Mouse (Mus musculus): ENCODE results near the gene Syt7. TPM values are rescaled to one million over a fixed set of nuclear protein-coding genes. Genes with fewer than 3 reads are reported as not detected.
A peak's percentile ranks its signal among the peaks of the same experiment; 100 is the strongest.

The Syt7 gene
- total RNA-seq, 2 experiments from 2014 or later: 326 to 329 TPM

GRCm38 (mm10) chr19:10359105-10359946 lies 29.6 kb upstream of the Syt7 start:
- Histone ChIP-seq H3K4me3 (no peak overlapping the region), H3K27ac (no peak overlapping the region)
- no peak for TF ChIP-seq CTCF (IDR thresholded peaks at IDR 0.05)
- intact Hi-C loops (cut with DNase I): no loop called here
- DNase-seq (ENCODE audit: extremely low spot score in 1 of 2, low spot score in 2 of 2): no peak

GRCm38 (mm10) chr19:10362473-10363129 lies 26.3 kb upstream of the Syt7 start:
- TF ChIP-seq CTCF (IDR thresholded peaks at IDR 0.05): no peak
- intact Hi-C loops (cut with DNase I): no loop called here
- H3K4me3 ChIP-seq: no peak overlapping the region
- H3K27ac ChIP-seq: no peak overlapping the region
- peak in 1 of 2 experiments; percentile 52 for DNase-seq (ENCODE audit: extremely low spot score in 1 of 2, low spot score in 2 of 2)

- intact Hi-C loops (cut with DNase I): no loop called here
- Histone ChIP-seq H3K27ac (no peak overlapping the region), H3K4me3 (no peak overlapping the region)
- no peak for TF ChIP-seq CTCF (IDR thresholded peaks at IDR 0.05)
- DNase-seq (ENCODE audit: extremely low spot score in 1 of 2, low spot score in 2 of 2): no peak
Observed at GRCm38 (mm10) chr19:10363869-10364268, 25.0 kb upstream of the Syt7 start.

- DNase-seq (ENCODE audit: extremely low spot score in 1 of 2, low spot score in 2 of 2): no peak
- H3K4me3 ChIP-seq: no peak overlapping the region
- intact Hi-C loops (cut with DNase I): no loop called here
- H3K27ac ChIP-seq: no peak overlapping the region
- TF ChIP-seq CTCF (IDR thresholded peaks at IDR 0.05): no peak
Observed at GRCm38 (mm10) chr19:10366116-10366845, 22.6 kb upstream of the Syt7 start.

- peak; percentile 70 to 79 for DNase-seq (ENCODE audit: extremely low spot score in 1 of 2, low spot score in 2 of 2)
- intact Hi-C loops (cut with DNase I): no loop called here
- no peak overlapping the region for H3K4me3 ChIP-seq
- TF ChIP-seq CTCF (IDR thresholded peaks at IDR 0.05): no peak
- H3K27ac ChIP-seq: peak overlapping the region; percentile 44
Observed at GRCm38 (mm10) chr19:10367802-10368201, 21.1 kb upstream of the Syt7 start.

GRCm38 (mm10) chr19:10369936-10370335 lies 19.0 kb upstream of the Syt7 start:
- intact Hi-C loops (cut with DNase I): no loop called here
- Histone ChIP-seq H3K4me3 (no peak overlapping the region), H3K27ac (no peak overlapping the region)
- DNase-seq (ENCODE audit: extremely low spot score in 1 of 2, low spot score in 2 of 2): no peak
- no peak for TF ChIP-seq CTCF (IDR thresholded peaks at IDR 0.05)

GRCm38 (mm10) chr19:10373191-10373590 lies 15.7 kb upstream of the Syt7 start:
- TF ChIP-seq CTCF (IDR thresholded peaks at IDR 0.05): no peak
- no peak for DNase-seq (ENCODE audit: extremely low spot score in 1 of 2, low spot score in 2 of 2)
- intact Hi-C loops (cut with DNase I): no loop called here
- Histone ChIP-seq H3K27ac (no peak overlapping the region), H3K4me3 (no peak overlapping the region)

- no peak overlapping the region for H3K4me3 ChIP-seq
- TF ChIP-seq CTCF (IDR thresholded peaks at IDR 0.05): no peak
- intact Hi-C loops (cut with DNase I): no loop called here
- H3K27ac ChIP-seq: no peak overlapping the region
- no peak for DNase-seq (ENCODE audit: extremely low spot score in 1 of 2, low spot score in 2 of 2)
Observed at GRCm38 (mm10) chr19:10375260-10375659, 13.6 kb upstream of the Syt7 start.

GRCm38 (mm10) chr19:10379978-10380377 lies 8.9 kb upstream of the Syt7 start:
- no peak for TF ChIP-seq CTCF (IDR thresholded peaks at IDR 0.05)
- H3K27ac ChIP-seq: no peak overlapping the region
- intact Hi-C loops (cut with DNase I): no loop called here
- DNase-seq (ENCODE audit: extremely low spot score in 1 of 2, low spot score in 2 of 2): no peak
- no peak overlapping the region for H3K4me3 ChIP-seq

GRCm38 (mm10) chr19:10387660-10388059 lies 1.2 kb upstream of the Syt7 start:
- H3K27ac ChIP-seq: no peak overlapping the region; the same call in 1 of the 2 replicates
- no peak for DNase-seq (ENCODE audit: extremely low spot score in 1 of 2, low spot score in 2 of 2)
- H3K4me3 ChIP-seq: no peak overlapping the region
- TF ChIP-seq CTCF (IDR thresholded peaks at IDR 0.05): no peak
- intact Hi-C loops (cut with DNase I): loop anchor here (1.0 kb wide), 1 partner anchor 45 kb away; no protein-coding TSS in a partner anchor

- DNase-seq (ENCODE audit: extremely low spot score in 1 of 2, low spot score in 2 of 2): no peak
- H3K4me3 ChIP-seq: peak overlapping the region; percentile 75
- H3K27ac ChIP-seq: peak overlapping the region; percentile 92
- intact Hi-C loops (cut with DNase I): loop anchor here (1.0 to 5.0 kb wide), 2 partner anchors 47 to 132 kb away; no protein-coding TSS in a partner anchor
- TF ChIP-seq CTCF (IDR thresholded peaks at IDR 0.05): peak; percentile 16
Observed at GRCm38 (mm10) chr19:10389391-10390098, 655 bp downstream of the Syt7 start.

All from left cerebral cortex, adult 2 months (tissue).